Mouse (Mus musculus) layer of hippocampus, adult 9-10 months (tissue): ENCODE data around the gene Fign.

Source experiments
- DNase-seq: peaks from one replicate; pipeline ENCODE4 v3.0.0; 2022; ENCODE audit warnings: low spot score

The Fign gene

DNA sequence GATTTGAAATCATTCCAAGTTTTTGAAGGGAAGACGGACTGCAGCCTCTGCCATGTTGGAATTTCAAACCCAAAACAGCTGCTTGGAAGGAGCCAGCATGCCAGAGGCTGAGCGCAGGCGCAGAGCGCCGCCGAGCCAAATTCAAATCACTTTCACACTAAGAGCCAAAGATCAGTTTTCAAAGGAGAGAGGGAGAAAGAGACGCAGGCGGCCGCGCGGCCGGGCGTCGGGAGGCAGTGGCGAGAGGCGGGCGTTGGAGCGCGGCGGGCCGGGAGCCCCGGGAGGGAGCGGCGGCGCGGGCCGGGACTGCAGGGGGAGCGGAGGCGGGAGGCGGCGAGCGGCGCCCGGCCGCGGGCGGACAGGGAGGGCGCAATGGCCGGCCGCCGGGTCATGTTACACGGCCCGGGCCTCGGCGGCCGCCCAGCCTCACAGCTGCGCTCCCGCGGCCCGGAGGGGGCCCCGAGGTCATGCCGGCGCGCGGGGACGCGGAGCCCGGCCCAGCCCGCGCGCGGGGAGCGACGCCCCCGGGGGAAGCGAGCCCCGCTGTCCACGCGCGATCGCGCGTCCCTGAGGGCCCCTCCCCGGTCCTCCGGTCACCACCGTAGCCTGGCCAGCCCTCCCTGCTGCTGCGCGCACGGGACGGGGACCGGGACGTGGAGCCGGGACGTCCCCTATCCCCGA is at the start of gene Fign:
Gene Fign (minus strand): TSS at position 102 of the 681 bp plus-strand sequence.
- DNase-seq, result no peak

DNA sequence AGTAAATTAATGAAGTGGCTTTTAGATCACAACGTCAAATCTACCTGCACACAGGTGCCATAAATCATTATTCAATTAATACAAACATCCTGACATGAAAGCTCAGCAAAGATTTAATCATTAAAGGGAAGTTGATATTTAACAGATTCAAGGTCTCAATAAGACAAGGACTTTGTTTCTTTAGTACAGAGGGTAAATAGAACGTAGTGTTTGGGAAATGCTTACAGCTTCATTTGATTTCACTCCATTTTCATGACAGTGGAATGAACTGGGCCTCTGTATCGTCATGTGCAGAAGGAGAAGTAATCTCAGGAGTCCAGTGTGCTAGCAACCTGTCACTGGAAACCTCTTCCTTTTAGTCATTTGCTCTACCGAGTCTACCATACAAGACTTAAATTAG is 35.8 kb upstream of the Fign start:
- DNase-seq, result no peak

DNA sequence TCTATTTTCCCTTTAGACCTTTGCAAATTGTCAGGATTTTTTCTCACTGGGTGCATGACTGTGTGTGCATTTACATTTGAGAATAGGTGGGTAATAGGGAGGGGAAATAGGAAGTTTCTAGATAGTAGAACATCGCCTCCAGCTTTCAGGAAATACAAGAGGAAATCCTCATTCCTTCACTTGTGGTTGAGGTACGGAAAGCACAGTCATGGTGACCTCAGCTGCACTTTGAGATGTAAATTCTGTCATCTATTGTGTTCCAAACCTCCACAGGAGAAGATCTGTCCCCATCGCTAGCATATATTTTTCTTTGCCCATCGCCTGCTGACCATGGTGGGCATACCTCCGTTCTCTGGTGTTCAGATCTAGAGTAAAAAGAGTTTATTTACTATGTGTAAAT is 22.7 kb upstream of the Fign start:
- DNase-seq, result no peak

DNA sequence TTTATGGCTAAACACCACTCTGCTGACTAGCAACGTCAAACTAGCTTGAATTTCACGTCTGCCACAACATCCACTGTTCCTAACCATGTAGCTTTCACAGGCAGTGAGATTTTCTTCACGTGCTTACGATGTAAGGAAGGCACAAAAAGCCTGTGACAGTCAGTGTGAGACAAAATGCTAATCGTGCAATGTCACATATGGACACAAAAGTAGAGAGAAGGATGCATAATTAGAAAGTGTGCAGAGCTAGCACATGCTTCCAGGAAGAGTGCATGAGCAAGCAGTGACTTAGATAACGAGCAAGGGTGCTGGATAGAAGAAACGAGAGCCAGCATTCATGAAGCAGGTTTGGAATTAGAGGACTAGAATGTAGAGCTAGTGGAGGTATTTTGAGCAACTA is 18.8 kb upstream of the Fign start:
- no peak for DNase-seq

DNA sequence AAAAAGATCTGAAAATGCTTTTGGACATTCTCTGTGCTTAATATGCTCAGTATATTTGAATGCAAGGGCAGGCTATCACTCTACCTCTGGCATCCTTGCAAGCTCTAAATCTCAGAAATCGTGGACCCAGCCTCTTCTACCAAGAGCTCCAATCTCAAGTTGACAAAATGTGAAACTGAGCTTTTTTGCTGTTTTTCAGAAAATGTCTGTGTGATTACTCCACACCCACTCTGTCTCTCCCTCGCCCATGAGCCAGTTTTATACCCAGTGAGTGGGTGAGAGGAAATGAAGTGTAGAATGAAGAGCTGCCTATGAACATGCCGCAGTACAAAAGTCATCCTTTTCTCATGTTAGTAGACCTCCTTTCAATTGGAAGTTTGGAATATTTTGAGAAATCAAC is 13.3 kb upstream of the Fign start:
- DNase-seq, result no peak

DNA sequence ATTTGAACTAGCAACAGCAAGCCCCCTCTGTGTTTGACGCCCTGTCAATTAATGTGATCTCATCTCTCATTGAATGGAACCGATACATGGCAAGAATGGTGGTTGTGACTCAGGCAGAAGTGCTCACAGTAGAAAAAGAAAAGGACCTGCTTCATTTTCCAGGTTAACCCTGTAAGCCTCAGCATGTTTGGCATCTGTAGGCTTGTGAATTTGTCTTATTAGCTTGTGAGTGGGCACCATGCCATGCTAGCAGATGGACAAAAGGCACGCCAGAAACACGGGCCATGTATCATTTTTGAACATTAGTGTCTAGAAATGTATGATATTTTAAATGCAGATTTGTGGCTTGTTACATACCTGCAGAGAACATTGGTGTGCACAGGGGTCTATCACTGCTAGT is 12.0 kb upstream of the Fign start:
- no peak for DNase-seq

DNA sequence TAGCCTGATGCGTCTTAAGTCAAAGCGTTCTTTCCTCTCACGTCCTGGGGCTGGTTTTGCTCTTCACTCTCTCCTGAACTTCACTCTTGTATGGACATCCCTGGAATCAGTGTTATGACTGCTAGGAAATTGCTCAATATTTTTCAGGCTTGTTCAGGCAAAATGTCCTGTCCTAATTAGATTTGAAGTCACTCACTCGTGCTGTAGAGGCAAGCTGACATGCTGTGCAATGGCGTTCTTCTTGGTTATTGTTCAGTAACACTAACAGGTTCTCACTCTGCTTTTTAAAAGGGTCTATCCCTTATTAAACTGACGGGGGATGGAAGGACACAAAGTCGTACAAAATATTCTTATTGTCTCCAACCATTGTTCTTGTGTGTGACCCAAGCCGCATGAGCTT is 10.2 kb upstream of the Fign start:
- no peak for DNase-seq

DNA sequence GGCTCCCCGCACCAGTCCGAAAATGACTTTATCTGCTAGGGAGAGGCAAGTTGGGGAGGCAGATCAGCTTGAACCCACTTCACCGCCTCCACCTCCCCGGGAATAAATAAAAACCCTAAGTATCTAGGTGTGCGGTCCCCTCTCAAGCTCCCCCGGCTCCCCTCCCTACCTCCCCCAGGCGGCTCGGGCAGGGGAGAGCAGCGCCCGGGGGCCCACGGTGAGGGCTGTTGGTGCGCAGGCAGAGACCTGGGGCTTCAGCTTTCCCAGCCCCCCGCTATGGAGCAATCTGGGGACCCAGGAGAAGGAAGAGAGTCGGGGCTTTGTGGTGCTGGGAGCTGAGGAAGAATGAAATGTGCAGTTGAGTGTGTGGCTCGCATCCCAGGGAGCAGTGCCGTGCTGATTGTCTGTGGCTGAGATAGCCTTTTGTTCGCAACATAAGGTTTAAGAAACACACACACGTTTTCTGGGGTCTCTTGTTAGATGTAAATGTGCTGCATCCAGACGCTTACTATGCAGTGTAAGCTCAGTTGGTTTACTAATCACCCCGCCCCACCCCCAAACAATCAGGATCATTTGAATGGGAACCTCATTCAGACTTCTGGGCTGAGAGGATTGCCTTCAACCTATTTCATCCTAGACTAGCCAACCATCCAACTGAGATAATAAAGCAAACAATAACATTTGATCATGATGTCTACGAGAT is 931 bp upstream of the Fign start:
- DNase-seq, result no peak

DNA sequence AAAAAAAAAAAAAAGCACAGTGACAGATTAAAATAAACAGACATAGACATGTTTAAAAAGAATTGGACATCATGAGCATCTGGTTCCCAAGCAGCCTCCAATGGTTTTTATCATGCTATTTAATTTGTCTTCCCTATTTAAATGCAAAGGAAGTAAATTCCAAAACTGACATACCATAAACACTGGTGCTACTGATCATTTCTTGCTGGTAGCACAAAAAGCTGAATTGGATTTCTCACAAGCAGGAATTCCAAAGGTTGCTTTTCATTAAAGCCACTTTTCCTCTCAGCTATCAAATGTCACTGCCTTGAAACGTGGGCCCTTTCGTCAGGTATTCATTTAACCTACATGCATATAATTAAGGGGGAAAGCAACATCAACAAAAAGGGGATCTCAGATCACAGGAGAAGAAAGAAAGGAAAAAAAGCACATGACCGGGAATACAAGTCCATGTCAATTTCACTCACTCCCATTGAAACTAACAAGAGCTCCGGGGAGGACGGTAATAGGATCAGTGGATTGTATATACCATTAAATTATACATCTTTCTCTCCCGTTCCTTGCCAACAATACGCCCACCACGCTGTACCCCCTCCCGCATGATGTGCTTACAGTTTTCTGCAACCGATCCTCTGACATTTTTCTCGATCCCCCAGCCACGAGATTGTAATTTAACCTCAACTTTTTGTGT is 972 bp downstream of the Fign start:
- DNase-seq, result no peak

DNA sequence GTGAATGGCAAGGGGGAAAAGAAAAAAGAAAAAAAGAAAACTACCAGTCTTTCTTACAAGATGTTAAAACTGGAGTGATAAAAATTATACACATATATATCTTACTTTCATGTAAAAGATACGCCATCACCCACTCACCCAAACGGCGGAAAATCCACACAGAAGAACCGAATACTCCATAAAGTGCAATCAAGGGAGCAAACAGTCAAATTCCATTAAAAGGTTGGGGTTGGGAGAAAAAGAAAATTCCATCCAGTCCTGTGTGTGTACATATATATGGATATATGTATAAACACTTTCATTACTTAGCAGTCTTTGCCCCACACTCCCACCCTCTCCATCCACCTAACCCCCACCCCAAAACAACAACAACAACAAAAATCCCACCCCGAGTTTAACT is 1.7 kb downstream of the Fign start:
- DNase-seq, result no peak

DNA sequence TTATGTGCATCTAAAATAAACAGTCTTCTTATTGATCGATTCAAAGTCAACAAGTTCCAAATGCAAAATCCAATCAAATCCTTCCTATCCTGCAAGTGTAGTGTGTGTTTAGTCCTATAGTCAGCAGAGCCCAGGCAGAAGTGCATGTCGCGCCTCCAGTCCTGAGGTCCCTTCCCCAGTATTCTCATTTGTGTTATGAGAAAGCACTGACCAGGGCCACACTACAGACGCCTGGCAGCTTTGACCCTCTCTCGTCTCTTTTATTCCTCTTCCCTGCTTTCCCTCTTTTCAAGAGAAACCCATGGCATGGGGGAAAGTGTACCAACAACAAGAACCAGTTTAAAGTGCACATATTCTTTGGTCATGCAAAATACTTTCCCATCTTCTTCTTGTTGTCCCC is 2.3 kb downstream of the Fign start:
- no peak for DNase-seq

DNA sequence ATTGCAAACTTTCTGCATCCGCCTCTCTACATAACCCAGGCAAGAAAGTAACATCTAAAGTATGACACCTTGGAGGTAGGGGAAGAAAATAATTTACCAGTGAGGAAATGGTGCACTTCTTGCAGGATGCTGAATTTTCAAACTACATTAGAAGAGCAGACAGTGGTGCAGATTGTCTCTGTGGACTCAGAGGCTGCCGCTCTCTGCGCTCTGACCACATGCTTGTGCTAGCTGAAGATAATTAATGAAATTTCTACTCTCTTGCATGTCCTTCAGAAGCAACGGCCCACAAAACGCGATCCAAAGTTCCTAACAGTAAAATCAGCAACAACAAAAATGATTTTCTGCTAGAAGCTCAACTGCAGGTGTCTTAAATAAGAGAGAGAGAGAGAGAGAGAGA is 4.8 kb downstream of the Fign start:
- no peak for DNase-seq

DNA sequence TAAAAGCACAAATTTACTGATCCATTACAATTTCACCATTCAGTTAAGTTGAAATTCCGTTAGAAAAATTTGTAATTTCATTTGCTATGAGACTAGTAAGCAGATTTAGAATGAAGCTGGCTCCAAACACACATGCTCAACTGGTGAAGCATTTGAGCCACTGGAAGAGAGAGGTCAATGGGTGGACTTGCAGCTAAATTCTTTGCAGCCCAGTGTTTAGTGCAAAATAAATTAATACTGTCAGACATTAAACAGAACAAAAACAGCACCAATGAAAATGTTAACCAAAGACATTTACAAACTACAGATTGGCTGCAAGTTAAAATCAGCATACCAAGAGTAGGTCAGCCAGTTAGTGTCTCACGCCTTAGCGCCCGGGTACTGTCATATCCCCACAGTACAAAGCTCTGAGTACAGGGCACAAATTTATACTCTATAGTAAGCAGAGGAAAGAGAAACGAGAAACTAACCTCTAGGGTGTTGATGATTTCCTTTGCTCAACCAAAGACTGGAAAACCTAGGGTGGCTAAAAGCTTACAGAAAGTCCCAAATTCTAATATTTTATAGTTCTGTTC is 13.9 kb downstream of the Fign start:
- DNase-seq, result no peak

DNA sequence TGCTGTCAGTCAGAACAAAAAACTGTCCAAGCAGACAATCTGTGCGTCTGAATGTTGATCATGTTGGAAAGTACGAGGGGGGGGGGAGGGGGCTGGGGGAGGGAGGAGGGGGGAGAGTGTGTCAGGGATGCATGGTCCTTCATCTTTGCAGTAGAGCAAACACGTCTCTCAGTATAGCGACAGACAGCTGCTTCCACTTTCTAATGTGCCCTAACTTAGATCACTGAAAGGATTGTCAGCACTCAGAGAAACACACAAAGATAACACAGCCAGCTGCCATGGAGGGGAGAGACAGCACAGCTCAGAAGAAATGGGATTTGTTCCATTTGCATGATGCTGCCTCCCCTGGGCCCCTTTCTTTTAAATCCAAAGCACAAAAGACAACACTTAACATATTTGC is 18.1 kb downstream of the Fign start:
- no peak for DNase-seq

DNA sequence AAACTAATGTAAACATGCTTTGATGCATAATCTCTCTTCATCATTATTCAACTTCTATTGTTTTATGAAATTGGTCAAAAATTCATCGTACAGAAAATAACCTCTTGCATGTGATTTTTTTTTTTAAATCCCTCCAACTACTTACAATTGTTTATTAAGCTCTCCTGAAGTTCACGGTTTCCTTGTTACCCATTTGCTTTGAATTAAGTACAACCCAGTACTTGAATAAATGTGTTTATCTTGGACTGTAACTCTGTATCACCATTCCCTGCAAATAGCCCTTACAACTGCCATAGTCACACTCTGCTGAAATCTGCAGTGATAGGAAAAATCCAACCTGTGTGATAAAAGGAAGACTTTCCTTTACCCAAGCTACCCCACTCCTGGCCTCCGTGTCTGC is 19.3 kb downstream of the Fign start:
- DNase-seq, result no peak

DNA sequence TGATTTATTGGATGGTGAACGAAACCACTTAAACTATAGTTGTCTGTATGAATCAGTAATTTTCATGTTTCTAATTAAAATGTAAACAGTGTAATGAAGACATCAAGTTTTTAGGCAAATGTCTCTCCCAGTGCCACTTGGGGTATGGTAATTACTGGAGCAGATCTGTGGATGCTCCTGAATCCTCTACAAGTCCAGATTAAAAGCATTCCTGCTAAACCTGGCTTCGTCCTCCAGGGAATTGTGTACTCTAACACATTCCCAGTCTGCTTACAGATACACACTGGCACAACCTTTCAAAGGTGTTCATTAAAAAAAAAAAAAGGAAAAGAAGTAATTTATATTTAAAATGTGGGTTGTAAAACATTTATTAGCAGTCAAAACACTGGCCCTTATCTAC is 20.0 kb downstream of the Fign start:
- DNase-seq, result no peak

DNA sequence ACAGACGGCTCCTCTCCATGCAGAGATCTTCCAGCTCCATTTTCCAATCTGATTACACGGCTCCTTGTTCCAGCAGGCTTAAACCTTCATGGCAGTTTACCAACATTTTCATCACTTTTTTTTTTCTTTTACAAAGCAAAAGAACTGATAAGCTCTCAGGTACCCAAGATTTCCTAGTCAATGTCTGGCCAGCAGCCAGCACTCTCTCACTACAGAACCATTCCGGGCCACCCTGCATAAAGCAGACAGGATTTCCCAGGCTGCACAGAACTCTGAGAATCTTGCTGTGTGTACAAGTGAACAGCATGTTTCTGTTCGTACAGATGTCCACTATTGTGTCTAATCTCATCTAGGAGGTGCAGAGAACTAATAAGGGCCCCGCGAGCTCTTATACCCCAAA is 22.0 kb downstream of the Fign start:
- no peak for DNase-seq

DNA sequence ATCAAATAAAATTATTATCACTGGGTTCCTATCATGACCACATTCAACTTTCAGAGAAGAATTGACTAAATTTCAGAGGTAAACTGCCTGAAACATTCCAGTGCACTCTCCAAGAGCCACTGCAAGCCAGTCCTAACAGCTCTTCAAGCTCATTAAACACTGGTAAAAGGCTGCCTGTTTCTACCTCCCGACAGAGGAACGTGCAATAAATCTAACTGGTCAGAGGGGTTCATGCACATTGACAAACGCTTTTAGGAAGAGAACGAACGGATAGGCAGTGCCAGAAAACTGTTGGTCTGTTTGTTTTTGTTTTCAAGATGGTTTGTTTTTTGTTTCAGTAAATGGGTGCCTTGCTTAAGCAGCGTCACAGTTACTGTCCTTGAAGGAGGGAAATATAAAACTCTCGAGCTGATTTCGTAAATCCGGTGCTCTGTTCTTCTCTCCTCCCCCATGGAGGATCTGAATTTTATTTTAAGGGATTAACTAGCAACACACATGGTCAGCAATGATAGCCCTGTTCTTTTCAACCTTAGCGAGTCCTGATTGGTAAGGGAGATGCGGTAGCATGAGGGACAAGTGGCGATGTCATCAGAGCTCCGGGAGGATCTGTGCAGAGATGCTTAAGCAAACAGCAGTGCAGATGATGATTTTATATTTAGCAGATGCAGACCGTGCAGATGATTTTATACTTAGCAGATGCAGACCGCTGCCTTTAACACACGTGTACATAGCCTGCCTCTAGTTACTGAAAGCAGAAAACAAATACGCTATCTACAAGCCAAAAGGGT is 23.0 kb downstream of the Fign start:
- DNase-seq, result no peak

DNA sequence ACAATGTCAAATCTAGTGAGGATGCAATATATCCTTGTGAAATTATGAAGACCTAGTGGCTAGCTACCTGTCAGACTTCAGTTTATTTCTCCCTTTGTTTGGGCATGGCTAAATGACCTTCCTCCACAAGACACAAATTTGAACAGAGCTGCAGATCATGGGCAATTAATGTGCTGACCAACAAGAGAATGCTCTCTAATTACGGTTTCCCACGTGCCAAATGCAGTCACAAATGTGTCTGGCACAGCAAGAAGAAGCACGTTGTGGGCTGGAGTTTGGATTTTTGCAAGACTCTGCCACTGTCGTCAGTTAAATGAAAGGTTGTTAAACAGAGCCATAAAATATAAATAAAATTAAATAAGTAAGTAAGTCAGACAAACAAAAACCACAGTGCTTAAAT is 25.7 kb downstream of the Fign start:
- DNase-seq, result no peak

DNA sequence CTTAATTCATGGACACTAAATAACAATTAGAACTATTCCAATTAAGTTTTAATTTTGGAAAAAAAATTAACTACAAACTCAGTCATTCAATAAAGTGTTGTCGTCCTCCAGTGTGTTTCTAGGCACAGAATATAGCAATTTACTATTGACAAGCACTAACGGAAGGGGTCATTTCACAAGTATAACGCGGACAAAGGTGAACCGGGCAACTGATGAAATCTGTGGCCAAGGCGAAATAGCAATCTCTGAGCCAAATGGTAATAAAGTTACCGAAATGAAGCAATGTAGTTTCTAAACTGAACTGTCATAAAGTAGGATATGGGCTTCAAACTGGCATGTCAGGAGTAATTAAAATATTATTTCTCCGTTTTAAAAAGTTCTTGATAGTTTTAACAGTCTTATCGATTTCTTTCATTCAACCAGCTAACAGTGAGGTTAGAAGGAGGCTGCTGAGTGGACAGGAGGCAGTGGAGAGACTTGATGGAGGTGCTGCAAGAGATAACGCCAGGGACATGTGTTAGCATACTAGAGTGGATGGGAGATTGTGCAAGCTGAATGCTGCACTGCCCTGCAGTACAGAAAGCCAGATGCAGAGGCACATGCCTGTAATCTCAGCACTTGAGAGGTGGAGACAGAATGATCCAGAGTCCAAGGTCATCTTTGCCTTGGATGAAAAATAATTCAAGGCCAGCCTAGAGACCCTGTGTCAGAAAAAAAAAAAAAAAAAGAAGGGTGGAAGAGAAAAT is 27.7 kb downstream of the Fign start:
- no peak for DNase-seq

DNA sequence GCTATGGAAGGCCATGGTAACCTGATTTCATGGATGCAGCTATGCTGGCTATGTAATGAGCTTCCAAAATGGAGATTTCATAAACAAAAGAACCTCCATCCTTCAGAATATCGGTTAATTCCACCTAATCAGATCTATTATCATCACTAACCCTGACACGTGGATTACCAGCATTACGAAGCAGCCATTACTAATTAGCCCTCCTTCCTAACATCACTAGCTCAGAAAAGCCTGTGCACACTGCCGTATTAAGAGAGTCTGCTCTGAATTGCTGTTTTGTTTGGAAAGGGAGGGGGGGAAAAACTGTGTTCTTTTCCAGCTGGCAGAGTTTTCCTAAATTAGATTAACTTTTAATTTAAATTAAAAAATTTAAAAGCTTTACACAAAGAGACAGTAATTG is 32.3 kb downstream of the Fign start:
- no peak for DNase-seq

DNA sequence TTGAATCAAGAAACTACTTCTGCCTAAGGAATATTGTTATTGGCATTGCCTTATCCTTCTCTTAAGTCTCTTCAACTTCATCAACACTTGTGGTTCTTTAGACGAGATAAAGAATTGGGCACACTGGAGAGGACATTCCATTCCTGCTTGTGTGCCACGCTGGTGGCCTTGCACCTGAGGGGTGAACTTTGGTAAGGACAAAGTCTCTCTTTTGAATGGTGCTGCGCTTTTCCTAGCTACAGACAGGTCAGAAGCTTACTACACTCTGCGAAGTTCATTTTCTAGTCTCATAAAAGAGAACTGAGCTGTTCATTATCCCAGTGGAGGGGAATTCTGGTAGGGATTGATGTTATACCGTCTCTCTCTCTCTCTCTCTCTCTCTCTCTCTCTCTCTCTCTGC is 38.4 kb downstream of the Fign start:
- DNase-seq, result no peak
